Mouse (Mus musculus) heart, embryonic 13.5 days (tissue): ENCODE measurements around the gene Dthd1. TPM values are rescaled to one million over a fixed set of nuclear protein-coding genes. Genes with fewer than 3 reads are reported as not detected.

Source experiments
- ATAC-seq: fragments of 200-750 bp; cut with Nextera tagmentation; 2 replicates; pipeline ENCODE4 v1.8.0; 2017; ENCODE audit warnings: moderate TSS enrichment; ENCODE audit not compliant: insufficient number of reproducible peaks, low FRiP score, low TSS enrichment; ENCODE audit errors: extremely low read depth
- H3K27ac ChIP-seq: fragments of 300-500 bp; sonication (generic); replicated peaks from 2 replicates; pipeline ENCODE4 v1.5.1; 2015; ENCODE audit warnings: moderate library complexity, mild to moderate bottlenecking, inconsistent platforms
- H3K27me3 ChIP-seq: fragments of 300-500 bp; sonication (generic); replicated peaks from 2 replicates; pipeline ENCODE4 v1.6.1; 2015; ENCODE audit warnings: mild to moderate bottlenecking, inconsistent platforms
- H3K36me3 ChIP-seq: fragments of 300-500 bp; sonication (generic); 2 replicates; pipeline ENCODE4 v1.6.1; 2015; ENCODE audit warnings: mild to moderate bottlenecking, inconsistent platforms
- H3K4me1 ChIP-seq: fragments of 300-500 bp; sonication (generic); 2 replicates; pipeline ENCODE4 v1.6.1; 2015; ENCODE audit warnings: inconsistent platforms
- H3K4me2 ChIP-seq: fragments of 300-500 bp; sonication (generic); 2 replicates; pipeline ENCODE4 v1.6.1; 2015; ENCODE audit warnings: inconsistent platforms, mild to moderate bottlenecking, moderate library complexity
- H3K4me3 ChIP-seq: fragments of 300-500 bp; sonication (generic); 2 replicates; pipeline ENCODE4 v1.5.1; 2015; ENCODE audit warnings: moderate library complexity, mild to moderate bottlenecking, inconsistent platforms
- H3K9ac ChIP-seq: fragments of 300-500 bp; sonication (generic); 2 replicates; pipeline ENCODE4 v1.6.1; 2015; ENCODE audit warnings: inconsistent platforms, mild to moderate bottlenecking, moderate library complexity
- H3K9me3 ChIP-seq: fragments of 300-500 bp; sonication (generic); 2 replicates; pipeline ENCODE4 v1.6.1; 2016; ENCODE audit warnings: inconsistent platforms
- WGBS: fragments of 180-500 bp; shearing (Covaris S2); methylation state at CpG from one replicate; pipeline ENCODE4 v1.1.7; 2015; ENCODE audit warnings: mixed read lengths; 5-methylcytosine and 5-hydroxymethylcytosine counted together
- polyA plus RNA-seq: library from polyadenylated mRNA; unstranded; fragments of >200 nt; fragmentation: Nextera tagmentation; extraction: Ambion mirVana; gene quantifications from 2 replicates; pipeline ENCODE4 v1.2.1, GENCODE M21; 2015

Dthd1 gene
- polyA plus RNA-seq, 1 experiment from 2014 or later = not detected

- no peak for ATAC-seq
- WGBS = 50% methylated on average over 1 of the region's 1 CpGs
- H3K9me3 ChIP-seq = no peaks in the 10 kb centered on the region
- H3K4me3 ChIP-seq = no peak overlapping the region
- no peak overlapping the region for H3K9ac ChIP-seq
- no peaks in the 10 kb centered on the region for H3K36me3 ChIP-seq
- no peak overlapping the region for H3K4me2 ChIP-seq
- H3K27ac ChIP-seq = no peak overlapping the region
- H3K4me1 ChIP-seq = no peaks in the 10 kb centered on the region
- no peaks in the 10 kb centered on the region for H3K27me3 ChIP-seq
Measured at GRCm38 (mm10) chr5:62879530-62879929, 65.9 kb downstream of the Dthd1 start.

- ATAC-seq = no peak
- Histone ChIP-seq H3K4me3 (no peak overlapping the region), H3K36me3 (no peaks in the 10 kb centered on the region), H3K27ac (no peak overlapping the region), H3K27me3 (no peaks in the 10 kb centered on the region), H3K9me3 (no peaks in the 10 kb centered on the region), H3K4me2 (no peak overlapping the region), H3K9ac (no peak overlapping the region), H3K4me1 (no peaks in the 10 kb centered on the region)
- WGBS = 53% methylated on average over 3 of the region's 3 CpGs
Measured at GRCm38 (mm10) chr5:62895326-62895725, 81.7 kb downstream of the Dthd1 start.

GRCm38 (mm10) chr5:62906954-62907353 lies 93.3 kb downstream of the Dthd1 start:
- ATAC-seq = no peak
- H3K9ac ChIP-seq = no peak overlapping the region
- H3K4me1 ChIP-seq = no peaks in the 10 kb centered on the region
- no peaks in the 10 kb centered on the region for H3K9me3 ChIP-seq
- H3K4me3 ChIP-seq = no peak overlapping the region
- WGBS = 74% methylated on average over 2 of the region's 2 CpGs
- H3K4me2 ChIP-seq = no peak overlapping the region
- H3K36me3 ChIP-seq = no peaks in the 10 kb centered on the region
- H3K27ac ChIP-seq = no peak overlapping the region
- H3K27me3 ChIP-seq = no peaks in the 10 kb centered on the region

GRCm38 (mm10) chr5:62909074-62909473 lies 95.5 kb downstream of the Dthd1 start:
- Histone ChIP-seq H3K9me3 (no peaks in the 10 kb centered on the region), H3K4me1 (no peaks in the 10 kb centered on the region), H3K4me3 (no peak overlapping the region), H3K36me3 (no peaks in the 10 kb centered on the region), H3K27ac (no peak overlapping the region), H3K4me2 (no peak overlapping the region), H3K9ac (no peak overlapping the region), H3K27me3 (no peaks in the 10 kb centered on the region)
- WGBS = 53% methylated on average over 5 of the region's 5 CpGs
- ATAC-seq = no peak

DNA sequence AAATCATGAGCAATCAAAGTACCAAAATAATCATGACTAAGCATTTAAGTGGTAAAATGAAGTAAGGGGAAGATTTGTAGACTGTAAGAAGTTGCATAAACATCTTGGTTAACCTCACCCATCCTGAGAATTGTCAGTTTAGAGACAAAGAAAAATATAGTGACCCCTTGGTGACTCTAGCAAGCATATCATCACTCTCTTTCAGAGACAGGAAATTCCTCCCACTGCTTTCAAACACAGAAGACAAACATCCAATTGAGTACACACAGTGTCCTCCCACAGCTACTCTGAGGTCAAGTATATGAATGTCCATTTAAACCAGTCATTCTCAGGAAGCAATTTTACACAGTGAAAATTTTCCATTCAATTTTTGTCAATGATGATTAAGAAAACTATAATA lies 111.0 kb downstream of the Dthd1 start:
- Histone ChIP-seq H3K4me1 (no peaks in the 10 kb centered on the region), H3K27ac (no peak overlapping the region), H3K9me3 (no peaks in the 10 kb centered on the region), H3K4me2 (no peak overlapping the region), H3K4me3 (no peak overlapping the region), H3K27me3 (no peaks in the 10 kb centered on the region), H3K9ac (no peak overlapping the region), H3K36me3 (no peaks in the 10 kb centered on the region)
- ATAC-seq = no peak

Other genes with a start within 250 kb of the Dthd1 start
- gene Arap2, start 47.7 kb upstream of the Dthd1 start, polyA plus RNA-seq = 1.8 and 2.8 TPM in 2 replicates